Mouse (Mus musculus): ENCODE measurements around the gene Ank3. TPM values are rescaled to one million over a fixed set of nuclear protein-coding genes. Genes with fewer than 3 reads are reported as not detected.

The Ank3 gene
- polyA plus RNA-seq, 1 experiment from 2014 or later = 19.0 TPM

DNA sequence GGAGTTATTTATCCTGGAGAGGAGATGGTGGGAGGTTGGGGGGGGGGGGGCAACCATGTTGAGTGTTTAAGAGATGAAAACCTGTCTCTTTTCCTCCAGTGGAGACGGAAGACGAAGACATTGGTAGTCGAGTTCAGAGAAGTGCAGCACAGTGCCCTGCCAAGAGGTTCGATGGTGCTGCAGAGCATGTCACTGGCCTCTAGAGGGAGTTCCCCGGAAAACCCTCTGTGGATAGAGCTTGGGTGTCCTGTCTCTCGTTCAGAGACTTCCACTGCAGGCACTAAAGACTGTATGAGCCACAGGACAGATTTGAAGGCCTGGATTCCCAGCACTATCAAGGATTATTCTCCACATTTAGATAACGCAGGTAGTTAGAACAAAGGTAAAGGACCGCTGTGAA lies 382.9 kb downstream of the Ank3 start:
- WGBS = 17% methylated on average over 8 of the region's 8 CpGs
- Histone ChIP-seq H3K4me3 (ENCODE audit: low read length) (no peak overlapping the region), H3K4me2 (ENCODE audit: low read depth, low read length) (no peak overlapping the region)

DNA sequence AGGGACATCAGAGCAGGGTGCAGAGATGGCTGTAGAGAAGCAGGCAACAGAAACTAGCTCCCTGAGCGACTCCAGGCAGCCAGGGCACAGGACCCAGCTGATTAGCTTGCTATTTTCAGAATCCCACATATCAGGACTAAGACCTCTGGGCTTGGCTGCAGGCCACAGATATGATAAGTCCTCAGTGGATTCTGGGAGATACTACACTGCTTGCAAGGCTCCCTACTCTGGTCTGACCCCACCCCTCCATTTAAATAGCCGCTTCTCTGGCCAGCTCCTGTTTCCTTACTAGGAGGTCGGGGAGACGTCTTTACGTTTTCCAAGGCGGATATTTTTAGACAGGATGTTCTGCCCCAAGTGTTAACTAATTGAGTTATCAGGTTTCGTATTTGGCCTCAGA lies 386.7 kb downstream of the Ank3 start:
- Histone ChIP-seq H3K4me3 (ENCODE audit: low read length) (no peak overlapping the region), H3K4me1 (replicated peaks; ENCODE audit: control insufficient read depth, insufficient read depth, low read length) (no peaks in the 10 kb centered on the region; the same call in 1 of the 2 replicates), H3K27me3 (ENCODE audit: control insufficient read depth, insufficient read depth, low read depth, low read length) (no peaks in the 10 kb centered on the region), H3K27ac (ENCODE audit: low read length) (no peak overlapping the region), H3K4me2 (ENCODE audit: low read depth, low read length) (peak overlapping the region; percentile 6; the same call in 1 of the 2 replicates), H3K9me3 (ENCODE audit: control insufficient read depth, low read length) (no peaks in the 10 kb centered on the region), H3K9ac (ENCODE audit: low read length) (no peak overlapping the region), H3K36me3 (ENCODE audit: control insufficient read depth, insufficient read depth, low read length) (no peaks in the 10 kb centered on the region)
- peak; percentile 41 for ATAC-seq (ENCODE audit: low read depth)
- WGBS = 15% methylated on average over 7 of the region's 7 CpGs

More for the DNA sequence above, 382.9 kb downstream of the Ank3 start:
- no peak overlapping the region for H3K27ac ChIP-seq (ENCODE audit: low read length)
- H3K9ac ChIP-seq (ENCODE audit: low read length) = no peak overlapping the region
- no peaks in the 10 kb centered on the region for H3K36me3 ChIP-seq (ENCODE audit: control insufficient read depth, insufficient read depth, low read length)
- no peaks in the 10 kb centered on the region for H3K27me3 ChIP-seq (ENCODE audit: control insufficient read depth, insufficient read depth, low read depth, low read length)
- H3K9me3 ChIP-seq (ENCODE audit: control insufficient read depth, low read length) = no peaks in the 10 kb centered on the region
- no peaks in the 10 kb centered on the region; the same call in 1 of the 2 replicates for H3K4me1 ChIP-seq (replicated peaks; ENCODE audit: control insufficient read depth, insufficient read depth, low read length)
- ATAC-seq (ENCODE audit: low read depth) = peak; percentile 83

DNA sequence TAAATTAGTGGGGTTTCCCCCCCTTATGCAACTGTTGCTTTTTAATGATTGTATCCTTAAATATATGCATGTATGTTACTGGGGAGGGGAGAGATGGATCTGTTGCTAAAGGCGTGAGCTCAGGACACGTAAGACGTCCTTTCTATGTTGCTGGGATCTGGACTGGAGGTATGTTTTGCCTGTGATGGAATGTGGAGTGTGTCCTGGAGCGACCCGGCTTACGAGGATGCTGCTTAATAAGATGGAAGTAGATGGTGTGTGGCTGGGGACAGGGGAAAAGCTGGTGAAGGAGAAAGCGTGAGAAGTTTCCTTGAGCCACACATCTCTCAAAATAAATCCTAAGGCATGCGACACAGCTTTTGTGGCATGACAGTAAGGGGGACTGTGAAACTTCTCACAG lies 387.1 kb downstream of the Ank3 start:
- H3K4me2 ChIP-seq (ENCODE audit: low read depth, low read length) = peak overlapping the region; percentile 6; the same call in 1 of the 2 replicates
- no peaks in the 10 kb centered on the region for H3K36me3 ChIP-seq (ENCODE audit: control insufficient read depth, insufficient read depth, low read length)
- no peak overlapping the region for H3K4me3 ChIP-seq (ENCODE audit: low read length)
- H3K9ac ChIP-seq (ENCODE audit: low read length) = no peak overlapping the region
- no peaks in the 10 kb centered on the region; the same call in 1 of the 2 replicates for H3K4me1 ChIP-seq (replicated peaks; ENCODE audit: control insufficient read depth, insufficient read depth, low read length)
- ATAC-seq (ENCODE audit: low read depth) = no peak
- WGBS = 53% methylated on average over 8 of the region's 8 CpGs
- no peaks in the 10 kb centered on the region for H3K27me3 ChIP-seq (ENCODE audit: control insufficient read depth, insufficient read depth, low read depth, low read length)
- H3K27ac ChIP-seq (ENCODE audit: low read length) = no peak overlapping the region
- no peaks in the 10 kb centered on the region for H3K9me3 ChIP-seq (ENCODE audit: control insufficient read depth, low read length)

DNA sequence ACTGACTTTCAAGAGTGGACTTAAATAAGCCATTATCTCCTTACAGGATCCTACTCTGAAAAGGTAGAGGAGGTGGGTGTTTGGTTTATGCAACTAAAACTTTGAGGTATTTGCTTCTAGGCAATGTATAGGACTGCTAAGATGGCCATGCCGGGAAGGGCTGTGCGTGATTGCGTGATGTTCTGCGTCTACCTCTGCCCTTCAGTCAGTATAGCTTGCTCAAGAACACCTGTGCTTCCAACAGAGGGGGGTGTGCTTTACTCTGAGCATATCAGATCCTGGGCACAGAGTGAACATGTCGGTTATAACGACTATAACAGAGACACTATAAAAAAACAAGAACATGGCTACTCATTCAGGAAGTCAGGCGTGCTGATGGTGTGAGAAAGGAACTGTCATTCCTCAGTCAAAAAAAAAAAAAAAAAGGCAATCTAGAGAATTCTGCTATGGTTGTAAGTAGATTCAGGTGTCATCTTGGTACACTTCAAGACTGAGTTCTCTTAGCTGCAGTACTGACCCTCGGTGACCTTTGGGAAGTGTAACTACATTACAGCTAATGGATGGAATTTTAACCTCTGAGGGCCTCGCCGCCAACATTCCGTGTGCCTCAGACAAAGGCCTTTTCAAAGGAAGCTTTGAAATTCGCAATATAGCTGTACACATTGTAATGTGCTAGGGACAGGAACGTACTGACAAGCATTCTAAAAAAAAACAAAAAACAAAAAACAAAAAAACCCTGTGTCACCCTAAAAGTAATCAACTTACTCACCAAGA lies 387.8 kb downstream of the Ank3 start:
- no peaks in the 10 kb centered on the region for H3K27me3 ChIP-seq (ENCODE audit: control insufficient read depth, insufficient read depth, low read depth, low read length)
- ATAC-seq (ENCODE audit: low read depth) = no peak
- 51% methylated on average over 13 of the region's 13 CpGs for WGBS
- H3K9ac ChIP-seq (ENCODE audit: low read length) = no peak overlapping the region
- H3K9me3 ChIP-seq (ENCODE audit: control insufficient read depth, low read length) = no peaks in the 10 kb centered on the region
- H3K4me1 ChIP-seq (replicated peaks; ENCODE audit: control insufficient read depth, insufficient read depth, low read length) = no peaks in the 10 kb centered on the region; the same call in 1 of the 2 replicates
- no peak overlapping the region for H3K4me3 ChIP-seq (ENCODE audit: low read length)
- no peak overlapping the region for H3K27ac ChIP-seq (ENCODE audit: low read length)
- no peaks in the 10 kb centered on the region for H3K36me3 ChIP-seq (ENCODE audit: control insufficient read depth, insufficient read depth, low read length)
- no peak overlapping the region for H3K4me2 ChIP-seq (ENCODE audit: low read depth, low read length)

DNA sequence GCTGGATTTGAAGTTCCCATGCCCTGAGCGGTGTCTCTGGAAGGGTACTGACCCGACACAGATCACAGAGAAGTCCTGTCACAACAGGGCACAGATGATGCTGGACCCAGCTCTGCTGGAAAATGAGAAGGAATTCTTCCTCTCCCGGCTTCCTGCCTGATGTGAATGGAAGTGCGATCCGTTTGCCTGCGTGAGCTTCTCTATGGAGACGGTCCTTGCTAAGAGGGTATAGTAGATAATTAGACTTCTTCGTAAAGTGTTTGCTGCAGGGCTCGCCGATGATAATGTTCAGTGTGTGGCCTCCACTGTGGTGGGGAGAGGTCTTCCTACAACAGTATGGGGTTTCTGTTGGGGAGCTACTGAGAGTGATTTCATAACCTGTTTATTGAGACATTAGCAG lies 388.8 kb downstream of the Ank3 start:
- Histone ChIP-seq H3K36me3 (ENCODE audit: control insufficient read depth, insufficient read depth, low read length) (no peaks in the 10 kb centered on the region), H3K9me3 (ENCODE audit: control insufficient read depth, low read length) (no peaks in the 10 kb centered on the region), H3K4me1 (replicated peaks; ENCODE audit: control insufficient read depth, insufficient read depth, low read length) (no peaks in the 10 kb centered on the region), H3K27me3 (ENCODE audit: control insufficient read depth, insufficient read depth, low read depth, low read length) (no peaks in the 10 kb centered on the region), H3K9ac (ENCODE audit: low read length) (no peak overlapping the region), H3K4me3 (ENCODE audit: low read length) (no peak overlapping the region), H3K4me2 (ENCODE audit: low read depth, low read length) (no peak overlapping the region), H3K27ac (ENCODE audit: low read length) (no peak overlapping the region)
- ATAC-seq (ENCODE audit: low read depth) = no peak
- WGBS = 28% methylated on average over 10 of the region's 10 CpGs

DNA sequence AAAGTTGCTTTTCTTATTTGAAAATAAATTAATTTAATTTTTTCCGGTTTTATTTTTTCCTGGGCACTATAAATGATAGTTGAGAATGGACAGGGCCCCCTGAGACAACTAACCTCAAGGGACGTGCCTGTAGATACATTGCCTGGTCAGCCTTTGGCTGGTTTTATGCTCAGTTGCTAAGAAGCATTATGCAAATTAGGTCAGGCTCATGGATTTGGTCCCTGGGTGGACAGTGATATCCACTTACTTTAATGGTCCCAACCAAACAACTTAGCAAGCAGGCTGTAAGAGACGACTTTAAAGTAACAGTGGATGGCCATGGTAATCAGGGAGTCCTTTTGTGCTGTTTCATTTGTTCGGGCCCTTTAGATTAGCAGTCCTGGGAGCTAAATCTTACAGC lies 392.0 kb downstream of the Ank3 start:
- H3K27ac ChIP-seq (ENCODE audit: low read length) = no peak overlapping the region
- H3K9me3 ChIP-seq (ENCODE audit: control insufficient read depth, low read length) = no peaks in the 10 kb centered on the region
- H3K36me3 ChIP-seq (ENCODE audit: control insufficient read depth, insufficient read depth, low read length) = no peaks in the 10 kb centered on the region
- no peak overlapping the region for H3K9ac ChIP-seq (ENCODE audit: low read length)
- ATAC-seq (ENCODE audit: low read depth) = no peak
- 74% methylated on average over 4 of the region's 4 CpGs for WGBS
- no peaks in the 10 kb centered on the region for H3K4me1 ChIP-seq (replicated peaks; ENCODE audit: control insufficient read depth, insufficient read depth, low read length)
- H3K27me3 ChIP-seq (ENCODE audit: control insufficient read depth, insufficient read depth, low read depth, low read length) = no peaks in the 10 kb centered on the region
- H3K4me2 ChIP-seq (ENCODE audit: low read depth, low read length) = no peak overlapping the region
- H3K4me3 ChIP-seq (ENCODE audit: low read length) = no peak overlapping the region

DNA sequence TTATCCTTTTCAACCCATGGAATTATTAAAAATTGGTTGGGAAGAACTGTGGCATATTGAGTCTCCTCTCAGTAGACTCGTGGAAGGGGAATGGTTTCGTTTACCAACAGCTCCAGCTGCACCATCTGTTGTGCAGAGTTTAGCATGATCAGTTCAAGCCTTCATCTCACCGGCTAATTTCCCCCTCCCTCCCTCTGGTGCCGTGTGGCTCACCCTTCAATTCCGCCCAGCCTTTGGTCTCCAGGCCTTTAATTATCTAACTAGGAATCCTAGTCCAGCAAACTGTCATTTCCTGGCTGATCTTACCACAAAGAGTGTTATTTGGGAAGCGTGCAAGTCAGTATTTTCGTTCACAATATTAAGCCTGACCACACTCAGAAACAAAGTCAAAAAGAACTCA lies 393.4 kb downstream of the Ank3 start:
- H3K27me3 ChIP-seq (ENCODE audit: control insufficient read depth, insufficient read depth, low read depth, low read length) = no peaks in the 10 kb centered on the region
- ATAC-seq (ENCODE audit: low read depth) = no peak
- no peaks in the 10 kb centered on the region for H3K9me3 ChIP-seq (ENCODE audit: control insufficient read depth, low read length)
- no peak overlapping the region for H3K4me2 ChIP-seq (ENCODE audit: low read depth, low read length)
- H3K27ac ChIP-seq (ENCODE audit: low read length) = no peak overlapping the region
- H3K9ac ChIP-seq (ENCODE audit: low read length) = no peak overlapping the region
- WGBS = 69% methylated on average over 7 of the region's 7 CpGs
- H3K4me1 ChIP-seq (replicated peaks; ENCODE audit: control insufficient read depth, insufficient read depth, low read length) = no peaks in the 10 kb centered on the region
- H3K4me3 ChIP-seq (ENCODE audit: low read length) = no peak overlapping the region
- H3K36me3 ChIP-seq (ENCODE audit: control insufficient read depth, insufficient read depth, low read length) = no peaks in the 10 kb centered on the region

DNA sequence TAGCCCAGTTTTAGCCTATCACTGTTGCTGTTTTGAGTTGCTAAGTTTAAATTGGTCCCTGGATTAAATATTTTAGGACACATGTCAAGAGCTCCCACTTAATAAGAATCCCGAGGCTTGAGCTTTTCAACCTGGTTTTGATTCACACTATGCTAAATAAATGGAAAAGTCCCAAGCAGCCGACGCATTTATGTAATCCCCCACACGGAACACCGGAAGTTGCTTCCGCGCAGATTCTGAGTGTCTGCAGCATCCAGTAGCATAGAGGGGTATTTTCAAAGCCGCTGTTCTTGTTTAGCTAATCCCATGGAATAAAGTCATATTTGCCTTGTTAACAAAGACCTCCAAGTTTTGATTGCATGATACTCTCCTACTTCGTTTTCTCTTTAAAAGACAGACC lies 393.8 kb downstream of the Ank3 start:
- H3K4me2 ChIP-seq (ENCODE audit: low read depth, low read length) = no peak overlapping the region
- H3K36me3 ChIP-seq (ENCODE audit: control insufficient read depth, insufficient read depth, low read length) = no peaks in the 10 kb centered on the region
- no peaks in the 10 kb centered on the region for H3K27me3 ChIP-seq (ENCODE audit: control insufficient read depth, insufficient read depth, low read depth, low read length)
- H3K27ac ChIP-seq (ENCODE audit: low read length) = no peak overlapping the region
- no peaks in the 10 kb centered on the region for H3K4me1 ChIP-seq (replicated peaks; ENCODE audit: control insufficient read depth, insufficient read depth, low read length)
- ATAC-seq (ENCODE audit: low read depth) = no peak
- 80% methylated on average over 9 of the region's 9 CpGs for WGBS
- no peak overlapping the region for H3K4me3 ChIP-seq (ENCODE audit: low read length)
- H3K9ac ChIP-seq (ENCODE audit: low read length) = no peak overlapping the region
- no peaks in the 10 kb centered on the region for H3K9me3 ChIP-seq (ENCODE audit: control insufficient read depth, low read length)

DNA sequence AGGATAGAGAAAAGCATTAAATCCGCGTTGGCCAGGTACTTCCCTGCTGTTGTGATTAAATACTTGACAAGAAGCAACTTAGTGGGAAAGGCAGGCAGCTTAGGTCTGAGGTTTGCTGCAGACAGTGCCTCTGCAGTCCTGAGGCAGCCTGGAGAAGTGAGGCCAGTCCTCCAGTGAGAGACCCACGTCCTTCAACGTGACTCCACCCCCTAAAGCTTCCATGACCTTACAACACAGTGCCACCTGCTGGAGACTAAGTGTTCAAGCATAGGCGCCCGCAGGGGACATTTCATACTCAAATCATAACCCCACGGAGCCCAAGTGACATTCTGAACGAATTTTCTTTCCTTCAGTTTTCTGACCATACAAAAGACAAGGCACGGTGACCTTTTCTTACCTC lies 394.5 kb downstream of the Ank3 start:
- ATAC-seq (ENCODE audit: low read depth) = peak; percentile 67
- H3K4me2 ChIP-seq (ENCODE audit: low read depth, low read length) = no peak overlapping the region
- no peak overlapping the region for H3K9ac ChIP-seq (ENCODE audit: low read length)
- H3K4me1 ChIP-seq (replicated peaks; ENCODE audit: control insufficient read depth, insufficient read depth, low read length) = no peaks in the 10 kb centered on the region
- no peak overlapping the region for H3K27ac ChIP-seq (ENCODE audit: low read length)
- H3K36me3 ChIP-seq (ENCODE audit: control insufficient read depth, insufficient read depth, low read length) = no peaks in the 10 kb centered on the region
- WGBS = 40% methylated on average over 9 of the region's 9 CpGs
- H3K27me3 ChIP-seq (ENCODE audit: control insufficient read depth, insufficient read depth, low read depth, low read length) = no peaks in the 10 kb centered on the region
- H3K9me3 ChIP-seq (ENCODE audit: control insufficient read depth, low read length) = no peaks in the 10 kb centered on the region
- H3K4me3 ChIP-seq (ENCODE audit: low read length) = no peak overlapping the region
